8 mouse cellular contexts compared by ENCODE assay signal in genomic region chr7:126082286-126082741, GRCm38 (mm10). TPM values are rescaled to one million over a fixed set of nuclear protein-coding genes. Genes with fewer than 3 reads are reported as not detected.
DNase-seq lines count a peak whose midpoint lies in the region; ATAC-seq and TF ChIP-seq lines count a peak whose summit lies in the region.

Gene Gsg1l, minus strand, starts transcription at chr7:126082411.

- under 1% methylated on average over 45 of the region's 49 CpGs for WGBS in heart, embryonic 16.5 days
- 2% methylated on average over 49 of the region's 49 CpGs for WGBS in limb, embryonic 10.5 days

- H3K4me1 ChIP-seq in testis, adult 2 months (ENCODE audit: control insufficient read depth, insufficient read depth, low read length) = peaks cover 6% of the 10 kb centered on the region
- H3K4me1 ChIP-seq in heart, embryonic 16.5 days (ENCODE audit: control insufficient read depth, insufficient read depth, low read length) = peaks cover 33% of the 10 kb centered on the region
- H3K4me1 ChIP-seq in limb, embryonic 10.5 days = peaks cover 45% of the 10 kb centered on the region

- H3K4me2 ChIP-seq in heart, embryonic 16.5 days (ENCODE audit: low read depth, low read length) = peak within 1 kb of the TSS; percentile 96

- H3K9me3 ChIP-seq in heart, embryonic 16.5 days (replicated peaks; ENCODE audit: control insufficient read depth, low read length) = no peaks in the 10 kb centered on the region
- H3K9me3 ChIP-seq in limb, embryonic 10.5 days (replicated peaks) = no peaks in the 10 kb centered on the region

- no peak for TF ChIP-seq CTCF in testis, adult 2 months (IDR thresholded peaks at IDR 0.05; ENCODE audit: control insufficient read depth, insufficient read depth, insufficient replicate concordance, low read depth, low read length)

- peak; percentile 25 to 64 for DNase-seq in cerebellum, adult 18-20 months
- DNase-seq in cerebellum, adult 11 months = no peak
- no peak for DNase-seq in testis, postnatal 10 days (ENCODE audit: low spot score)
- peak; percentile 48 for DNase-seq in limb, embryonic 10.5 days (ENCODE audit: low spot score)
- DNase-seq in right cerebral cortex, adult 18-20 months = peak; percentile 62
- DNase-seq in testis, postnatal 14 days (ENCODE audit: low spot score) = no peak

- no peak within 1 kb of the TSS for H3K27ac ChIP-seq in testis, adult 2 months (ENCODE audit: control insufficient read depth, insufficient read depth, low read depth, low read length)
- 0 out of 2 replicates have a peak within 1 kb of the TSS, but pooled peaks have one; percentile 3 for H3K27ac ChIP-seq in heart, embryonic 16.5 days (ENCODE audit: low read length)
- H3K27ac ChIP-seq in limb, embryonic 10.5 days = peak within 1 kb of the TSS; percentile 50

- peak within 1 kb of the TSS; percentile 66 for H3K4me3 ChIP-seq in testis, adult 2 months (ENCODE audit: control insufficient read depth, low read depth, low read length)
- peak within 1 kb of the TSS; percentile 66 for H3K4me3 ChIP-seq in heart, embryonic 16.5 days (ENCODE audit: low read length)
- peak within 1 kb of the TSS; percentile 63 for H3K4me3 ChIP-seq in limb, embryonic 10.5 days

- H3K27me3 ChIP-seq in testis, adult 2 months (ENCODE audit: control insufficient read depth, insufficient read depth, low read length) = no peaks in the 10 kb centered on the region
- peaks cover 43% of the 10 kb centered on the region for H3K27me3 ChIP-seq in heart, embryonic 16.5 days (ENCODE audit: control insufficient read depth, insufficient read depth, low read length)
- peaks cover 92% of the 10 kb centered on the region for H3K27me3 ChIP-seq in limb, embryonic 10.5 days (ENCODE audit: low read depth, poor library complexity, severe bottlenecking)

- ATAC-seq in heart, embryonic 16.5 days (replicated peaks; ENCODE audit: extremely low read depth, insufficient read depth, low FRiP score) = peak; percentile 53

- TF ChIP-seq POLR2A in testis, adult 2 months (IDR thresholded peaks at IDR 0.05; ENCODE audit: control insufficient read depth, low read depth, low read length) = no peak

- peak within 1 kb of the TSS; percentile 78 for H3K9ac ChIP-seq in heart, embryonic 16.5 days (ENCODE audit: low read length)

- H3K36me3 ChIP-seq in testis, adult 2 months (ENCODE audit: control insufficient read depth, insufficient read depth, low read length) = no peaks in the 10 kb centered on the region
- H3K36me3 ChIP-seq in heart, embryonic 16.5 days (ENCODE audit: control insufficient read depth, insufficient read depth) = no peaks in the 10 kb centered on the region
- no peaks in the 10 kb centered on the region for H3K36me3 ChIP-seq in limb, embryonic 10.5 days

RNA-seq across cellular contexts. Expression of gene Gsg1l, which starts in this region (rescaled TPM):
- polyA plus RNA-seq in testis, adult 2 months (2012; rRNA removed) = 0.52 and 0.72 TPM in 2 replicates
- polyA plus RNA-seq in heart, embryonic 16.5 days (2015; fragmentation: Nextera tagmentation; extraction: Ambion mirVana) = 7.5 and 7.9 TPM in 2 replicates
- polyA plus RNA-seq in limb, embryonic 10.5 days (2016; fragmentation: Nextera tagmentation; extraction: Ambion mirVana) = 0.18 and 0.61 TPM in 2 replicates

Comparison
In these comparisons a context has a peak if more than half of its experiments do, and no peak if none do; other contexts are left out.
1. DNase-seq: peak in cerebellum, adult 18-20 months (2 of 2) and right cerebral cortex, adult 18-20 months (single experiment); none in cerebellum, adult 11 months (single experiment), testis, postnatal 10 days (single experiment) and testis, postnatal 14 days (single experiment).
2. Peak in DNase-seq, H3K4me3 ChIP-seq and H3K27ac ChIP-seq in limb, embryonic 10.5 days; RNA of the gene not detected or under 1 TPM.
3. Peak in every context shown above with its lines, with median percentiles within 50 percentile points of each other: H3K4me3 ChIP-seq.